Mouse (Mus musculus) limb, embryonic 10.5 days (tissue): ENCODE data around the gene Btbd9. TPM values are rescaled to one million over a fixed set of nuclear protein-coding genes. Genes with fewer than 3 reads are reported as not detected.

Source experiments
- DNase-seq: peaks from one replicate; pipeline ENCODE4 v3.0.0-alpha.2; 2017; ENCODE audit warnings: low spot score
- H3K27ac ChIP-seq: fragments of 300-500 bp; sonication (generic); 2 replicates; pipeline ENCODE4 v1.5.1; 2016; ENCODE audit warnings: mild to moderate bottlenecking
- H3K27me3 ChIP-seq: fragments of 300-500 bp; sonication (generic); 2 replicates; pipeline ENCODE4 v1.6.1; 2016; ENCODE audit warnings: low read depth, mild to moderate bottlenecking; ENCODE audit not compliant: poor library complexity, severe bottlenecking
- H3K36me3 ChIP-seq: fragments of 300-500 bp; sonication (generic); 2 replicates; pipeline ENCODE4 v1.6.1; 2016; ENCODE audit warnings: mild to moderate bottlenecking, moderate library complexity
- H3K4me1 ChIP-seq: fragments of 300-500 bp; sonication (generic); 2 replicates; pipeline ENCODE4 v1.6.1; 2016
- H3K4me3 ChIP-seq: fragments of 300-500 bp; sonication (generic); 2 replicates; pipeline ENCODE4 v1.5.1; 2016; ENCODE audit warnings: mild to moderate bottlenecking, moderate library complexity
- H3K9me3 ChIP-seq: fragments of 300-500 bp; sonication (generic); replicated peaks from 2 replicates; pipeline ENCODE4 v1.6.1; 2016; ENCODE audit warnings: mild to moderate bottlenecking
- WGBS: fragments of 180-500 bp; shearing (Covaris S2); methylation state at CpG from one replicate; pipeline ENCODE4 v1.1.7; 2016; 5-methylcytosine and 5-hydroxymethylcytosine counted together
- polyA plus RNA-seq: library from polyadenylated mRNA; unstranded; fragments of >200 nt; fragmentation: Nextera tagmentation; extraction: Ambion mirVana; gene quantifications from 2 replicates; pipeline ENCODE4 v1.2.1, GENCODE M21; 2016

The Btbd9 gene
- polyA plus RNA-seq, 1 experiment from 2014 or later = 57.5 TPM

GRCm38 (mm10) chr17:30232698-30233097 lies 343.6 kb downstream of the Btbd9 start:
- H3K4me1 ChIP-seq = peaks cover 18% of the 10 kb centered on the region; the same call in 1 of the 2 replicates
- no peak overlapping the region for H3K27ac ChIP-seq
- WGBS = 62% methylated on average over 4 of the region's 4 CpGs

GRCm38 (mm10) chr17:30231483-30231882 lies 344.8 kb downstream of the Btbd9 start:
- no peaks in the 10 kb centered on the region for H3K36me3 ChIP-seq
- DNase-seq = no peak
- WGBS = 93% methylated on average over 1 of the region's 1 CpGs
- no peak overlapping the region for H3K4me3 ChIP-seq
- H3K27ac ChIP-seq = no peak overlapping the region
- no peaks in the 10 kb centered on the region for H3K27me3 ChIP-seq
- peaks cover 16% of the 10 kb centered on the region; the same call in 1 of the 2 replicates for H3K4me1 ChIP-seq
- no peaks in the 10 kb centered on the region for H3K9me3 ChIP-seq

More at GRCm38 (mm10) chr17:30232698-30233097, 343.6 kb downstream of the Btbd9 start:
- H3K4me3 ChIP-seq = no peak overlapping the region
- no peaks in the 10 kb centered on the region for H3K9me3 ChIP-seq
- DNase-seq = peak; percentile 56
- H3K27me3 ChIP-seq = no peaks in the 10 kb centered on the region
- H3K36me3 ChIP-seq = no peaks in the 10 kb centered on the region

GRCm38 (mm10) chr17:30230428-30230827 lies 345.9 kb downstream of the Btbd9 start:
- Histone ChIP-seq H3K4me3 (no peak overlapping the region), H3K9me3 (no peaks in the 10 kb centered on the region), H3K27ac (no peak overlapping the region), H3K27me3 (no peaks in the 10 kb centered on the region), H3K4me1 (peaks cover 25% of the 10 kb centered on the region), H3K36me3 (no peaks in the 10 kb centered on the region)
- no peak for DNase-seq
- 80% methylated on average over 4 of the region's 4 CpGs for WGBS

GRCm38 (mm10) chr17:30228439-30229215 lies 347.7 kb downstream of the Btbd9 start:
- DNase-seq = no peak
- H3K4me3 ChIP-seq = no peak overlapping the region
- peaks cover 38% of the 10 kb centered on the region for H3K4me1 ChIP-seq
- H3K27ac ChIP-seq = no peak overlapping the region
- H3K36me3 ChIP-seq = no peaks in the 10 kb centered on the region
- no peaks in the 10 kb centered on the region for H3K27me3 ChIP-seq
- no peaks in the 10 kb centered on the region for H3K9me3 ChIP-seq
- WGBS = 92% methylated on average over 10 of the region's 10 CpGs

GRCm38 (mm10) chr17:30225030-30225740 lies 351.1 kb downstream of the Btbd9 start:
- no peak for DNase-seq
- Histone ChIP-seq H3K4me1 (peaks cover 44% of the 10 kb centered on the region), H3K27me3 (no peaks in the 10 kb centered on the region), H3K27ac (peak overlapping the region; percentile 46; the same call in 1 of the 2 replicates), H3K9me3 (no peaks in the 10 kb centered on the region), H3K4me3 (no peak overlapping the region), H3K36me3 (no peaks in the 10 kb centered on the region)
- 72% methylated on average over 5 of the region's 5 CpGs for WGBS

GRCm38 (mm10) chr17:30222837-30223236 lies 353.5 kb downstream of the Btbd9 start:
- H3K4me3 ChIP-seq = no peak overlapping the region
- H3K9me3 ChIP-seq = no peaks in the 10 kb centered on the region
- H3K27me3 ChIP-seq = no peaks in the 10 kb centered on the region
- no peak overlapping the region for H3K27ac ChIP-seq
- peaks cover 37% of the 10 kb centered on the region for H3K4me1 ChIP-seq
- 82% methylated on average over 12 of the region's 12 CpGs for WGBS
- no peak for DNase-seq
- H3K36me3 ChIP-seq = peaks cover 6% of the 10 kb centered on the region; the same call in 1 of the 2 replicates

- H3K4me1 ChIP-seq = peaks cover 37% of the 10 kb centered on the region
- peaks cover 6% of the 10 kb centered on the region; the same call in 1 of the 2 replicates for H3K36me3 ChIP-seq
- no peak for DNase-seq
- H3K27ac ChIP-seq = no peak overlapping the region
- H3K9me3 ChIP-seq = no peaks in the 10 kb centered on the region
- WGBS = 70% methylated on average over 11 of the region's 11 CpGs
- H3K27me3 ChIP-seq = no peaks in the 10 kb centered on the region
- no peak overlapping the region for H3K4me3 ChIP-seq
Measured at GRCm38 (mm10) chr17:30222361-30222760, 353.9 kb downstream of the Btbd9 start.

GRCm38 (mm10) chr17:30221677-30222076 lies 354.6 kb downstream of the Btbd9 start:
- Histone ChIP-seq H3K27ac (no peak overlapping the region), H3K27me3 (no peaks in the 10 kb centered on the region), H3K4me3 (no peak overlapping the region), H3K9me3 (no peaks in the 10 kb centered on the region), H3K4me1 (peaks cover 41% of the 10 kb centered on the region), H3K36me3 (peaks cover 6% of the 10 kb centered on the region; the same call in 1 of the 2 replicates)
- 84% methylated on average over 14 of the region's 14 CpGs for WGBS
- DNase-seq = no peak

- no peak for DNase-seq
- Histone ChIP-seq H3K4me1 (peaks cover 12% of the 10 kb centered on the region; the same call in 1 of the 2 replicates), H3K27ac (0 out of 2 replicates have a peak overlapping the region, but pooled peaks have one; percentile 36), H3K27me3 (no peaks in the 10 kb centered on the region), H3K9me3 (no peaks in the 10 kb centered on the region), H3K36me3 (peaks cover 42% of the 10 kb centered on the region), H3K4me3 (no peak overlapping the region)
- WGBS = 73% methylated on average over 4 of the region's 4 CpGs
Measured at GRCm38 (mm10) chr17:30215741-30216140, 360.5 kb downstream of the Btbd9 start.

- peaks cover 52% of the 10 kb centered on the region for H3K36me3 ChIP-seq
- peaks cover 14% of the 10 kb centered on the region for H3K4me1 ChIP-seq
- H3K27me3 ChIP-seq = no peaks in the 10 kb centered on the region
- DNase-seq = no peak
- H3K9me3 ChIP-seq = no peaks in the 10 kb centered on the region
- H3K27ac ChIP-seq = no peak overlapping the region
- no peak overlapping the region for H3K4me3 ChIP-seq
- WGBS = 88% methylated on average over 6 of the region's 6 CpGs
Measured at GRCm38 (mm10) chr17:30214393-30214792, 361.9 kb downstream of the Btbd9 start.

- Histone ChIP-seq H3K9me3 (no peaks in the 10 kb centered on the region), H3K36me3 (peaks cover 60% of the 10 kb centered on the region), H3K4me1 (peaks cover 14% of the 10 kb centered on the region), H3K27me3 (no peaks in the 10 kb centered on the region), H3K4me3 (no peak overlapping the region), H3K27ac (no peak overlapping the region)
- 88% methylated on average over 5 of the region's 5 CpGs for WGBS
- no peak for DNase-seq
Measured at GRCm38 (mm10) chr17:30213371-30213770, 362.9 kb downstream of the Btbd9 start.

GRCm38 (mm10) chr17:30212647-30213046 lies 363.6 kb downstream of the Btbd9 start:
- H3K9me3 ChIP-seq = no peaks in the 10 kb centered on the region
- H3K4me1 ChIP-seq = peaks cover 17% of the 10 kb centered on the region
- WGBS = 88% methylated on average over 12 of the region's 12 CpGs
- DNase-seq = no peak
- no peaks in the 10 kb centered on the region for H3K27me3 ChIP-seq
- H3K36me3 ChIP-seq = peaks cover 67% of the 10 kb centered on the region
- H3K27ac ChIP-seq = no peak overlapping the region
- H3K4me3 ChIP-seq = no peak overlapping the region

GRCm38 (mm10) chr17:30210936-30211335 lies 365.4 kb downstream of the Btbd9 start:
- no peak overlapping the region for H3K27ac ChIP-seq
- WGBS = 93% methylated on average over 6 of the region's 6 CpGs
- H3K36me3 ChIP-seq = peaks cover 75% of the 10 kb centered on the region
- H3K4me3 ChIP-seq = no peak overlapping the region
- H3K27me3 ChIP-seq = no peaks in the 10 kb centered on the region
- no peaks in the 10 kb centered on the region for H3K9me3 ChIP-seq
- peaks cover 21% of the 10 kb centered on the region for H3K4me1 ChIP-seq
- DNase-seq = no peak
